Mouse (Mus musculus): ENCODE measurements around the gene Pdgfb. TPM values are rescaled to one million over a fixed set of nuclear protein-coding genes. Genes with fewer than 3 reads are reported as not detected.
A peak's percentile ranks its signal among the peaks of the same experiment; 100 is the strongest.

Pdgfb gene
- total and polyA plus RNA-seq, 3 experiments: not detected

DNA sequence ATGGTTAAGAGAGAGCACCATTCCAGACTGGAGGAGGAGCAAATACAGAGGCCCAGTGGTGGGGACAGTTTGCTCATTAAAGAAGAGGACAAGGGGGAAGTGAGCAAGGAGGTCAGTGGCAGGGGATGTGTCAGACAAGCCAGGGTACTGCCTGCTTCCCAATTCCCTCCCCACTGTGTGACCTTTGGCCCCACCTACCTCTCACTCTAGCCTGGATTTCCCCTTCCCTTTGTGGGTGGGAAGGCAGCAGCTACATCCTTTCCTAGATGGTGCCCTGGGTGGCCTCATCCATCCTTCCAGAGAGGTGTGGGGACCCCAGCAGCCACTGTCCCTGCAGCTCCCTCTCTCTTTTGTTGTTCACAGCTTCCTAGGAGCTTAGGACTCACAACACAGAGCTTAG lies 20.1 kb upstream of the Pdgfb start:
- no peaks in the 10 kb centered on the region for H3K36me3 ChIP-seq (replicated peaks in 1 of 2; ENCODE audit: control insufficient read depth in 1 of 2, insufficient read depth in 1 of 2, low read length in 1 of 2)
- no peaks in the 10 kb centered on the region for H3K79me2 ChIP-seq (replicated peaks; ENCODE audit: control insufficient read depth, extremely low read depth, insufficient read depth, poor library complexity, severe bottlenecking)
- H3K27ac ChIP-seq (ENCODE audit: insufficient read depth, low read depth): no peak overlapping the region
- peaks cover 34 to 51% of the 10 kb centered on the region in 2 experiments for H3K4me1 ChIP-seq (ENCODE audit: control insufficient read depth in 1 of 2, insufficient read depth in 2 of 2)
- no peak overlapping the region for H3K4me2 ChIP-seq (ENCODE audit: insufficient read depth, low read depth, poor library complexity, severe bottlenecking)
- TF ChIP-seq ZNF384 (IDR thresholded peaks at IDR 0.05; ENCODE audit: low read depth, low read length): 0 out of 2 replicates have a peak, but pooled peaks have one; percentile 1
- no peak for TF ChIP-seq MYC (IDR thresholded peaks at IDR 0.05; ENCODE audit: low read depth, low read length)
- no peak for DNase-seq (ENCODE audit: extremely low read depth)
- no peak overlapping the region for H3K9ac ChIP-seq (ENCODE audit: insufficient read depth, low read depth)
- in situ Hi-C loops (cut with MboI; ENCODE audit: low pct_ligation_motif_present, low pct_unique_long_range_greater_than_20kb, low sequenced_read_pairs) (no loop called here), dilution Hi-C loops (cut with MboI; ENCODE audit: extremely low pct_ligation_motif_present, extremely low pct_unique_long_range_greater_than_20kb, low sequenced_read_pairs) (no loop called here)
- H3K4me3 ChIP-seq (replicated peaks in 1 of 3; ENCODE audit: low read depth in 2 of 3, low read length in 2 of 3, poor library complexity in 1 of 3): no peak overlapping the region
- H3K27me3 ChIP-seq (replicated peaks): peaks cover 34% of the 10 kb centered on the region
- H3K9me3 ChIP-seq (replicated peaks; ENCODE audit: low read length): peaks cover 33% of the 10 kb centered on the region

DNA sequence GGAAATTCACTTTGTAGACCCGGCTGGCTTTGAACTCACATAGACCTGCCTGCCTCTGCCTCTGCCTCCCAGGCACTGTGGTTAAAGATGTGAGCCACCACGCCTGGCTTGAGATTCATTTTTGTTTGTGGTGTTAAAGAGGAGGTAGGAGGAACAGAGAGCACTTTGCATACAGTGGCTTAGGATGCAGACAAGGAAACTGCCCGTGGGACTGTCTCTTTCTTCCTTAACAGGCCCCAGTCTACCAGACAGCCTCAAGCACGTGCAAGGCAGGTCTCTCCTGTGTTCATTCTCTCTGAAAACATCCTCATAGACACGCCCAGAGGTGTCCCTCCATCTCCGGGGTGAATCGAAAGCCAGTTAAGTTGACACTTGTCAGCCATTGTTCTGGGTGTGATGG lies 19.6 kb upstream of the Pdgfb start:
- TF ChIP-seq USF1 (IDR thresholded peaks at IDR 0.05; ENCODE audit: low read depth, low read length) (no peak), CTCF (conservative IDR thresholded peaks at IDR 0.05 in 1 of 2, IDR thresholded peaks at IDR 0.05 in 1 of 2; ENCODE audit: low read depth in 2 of 2, low read length in 2 of 2) (no peak), BHLHE40 (IDR thresholded peaks at IDR 0.05; ENCODE audit: low read depth, low read length) (peak; percentile 98), TBP (conservative IDR thresholded peaks at IDR 0.05; ENCODE audit: low read depth, low read length) (peak; percentile 69; the same call in 1 of the 2 replicates), MAZ (IDR thresholded peaks at IDR 0.05; ENCODE audit: low read depth, low read length) (no peak), MXI1 (IDR thresholded peaks at IDR 0.05; ENCODE audit: low read depth, low read length) (no peak), GABPA (IDR thresholded peaks at IDR 0.05; ENCODE audit: insufficient replicate concordance, low read depth, low read length) (no peak), ETS1 (conservative IDR thresholded peaks at IDR 0.05; ENCODE audit: low read depth, low read length) (peak; percentile 38), MAX (IDR thresholded peaks at IDR 0.05; ENCODE audit: low read length) (0 out of 2 replicates have a peak, but pooled peaks have one; percentile 38), MYC (IDR thresholded peaks at IDR 0.05; ENCODE audit: low read depth, low read length) (peak; percentile 69; the same call in 1 of the 2 replicates)
- dilution Hi-C loops (cut with MboI; ENCODE audit: extremely low pct_ligation_motif_present, extremely low pct_unique_long_range_greater_than_20kb, low sequenced_read_pairs): no loop called here
- Histone ChIP-seq H3K36me3 (replicated peaks in 1 of 2; ENCODE audit: control insufficient read depth in 1 of 2, insufficient read depth in 1 of 2, low read length in 1 of 2) (no peaks in the 10 kb centered on the region), H3K9me3 (replicated peaks; ENCODE audit: low read length) (peaks cover 29% of the 10 kb centered on the region), H3K9ac (ENCODE audit: insufficient read depth, low read depth) (no peak overlapping the region), H3K79me2 (replicated peaks; ENCODE audit: control insufficient read depth, extremely low read depth, insufficient read depth, poor library complexity, severe bottlenecking) (no peaks in the 10 kb centered on the region), H3K27ac (ENCODE audit: insufficient read depth, low read depth) (no peak overlapping the region), H3K4me3 (replicated peaks in 1 of 3; ENCODE audit: low read depth in 2 of 3, low read length in 2 of 3, poor library complexity in 1 of 3) (no peak overlapping the region), H3K27me3 (replicated peaks) (peaks cover 33% of the 10 kb centered on the region), H3K4me2 (ENCODE audit: insufficient read depth, low read depth, poor library complexity, severe bottlenecking) (no peak overlapping the region), H3K4me1 (ENCODE audit: control insufficient read depth in 1 of 2, insufficient read depth in 2 of 2) (peaks cover 34 to 51% of the 10 kb centered on the region in 2 experiments)
- DNase-seq (ENCODE audit: extremely low read depth): peak; percentile 70
- in situ Hi-C loops (cut with MboI; ENCODE audit: low pct_ligation_motif_present, low pct_unique_long_range_greater_than_20kb, low sequenced_read_pairs): no loop called here

DNA sequence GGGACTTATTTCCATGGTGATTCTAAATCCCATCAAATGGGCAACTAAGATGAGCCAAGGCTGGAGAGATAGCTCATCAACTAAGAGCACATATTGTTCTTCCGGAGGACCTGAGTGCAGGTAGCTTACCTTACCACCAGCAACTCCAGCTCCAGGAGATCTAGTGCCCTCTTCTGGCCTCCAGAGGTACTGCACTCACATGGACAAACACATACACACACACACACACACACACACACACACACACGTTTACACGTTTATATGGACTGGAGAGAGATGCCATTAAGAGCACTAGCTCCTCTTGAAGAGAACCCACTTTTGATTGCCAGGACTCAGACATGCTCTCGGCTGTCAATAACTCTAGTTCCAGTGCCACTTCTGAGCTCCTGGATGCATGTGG lies 16.4 kb upstream of the Pdgfb start:
- no peak overlapping the region for H3K4me3 ChIP-seq (replicated peaks in 1 of 3; ENCODE audit: low read depth in 2 of 3, low read length in 2 of 3, poor library complexity in 1 of 3)
- H3K4me1 ChIP-seq (ENCODE audit: control insufficient read depth in 1 of 2, insufficient read depth in 2 of 2): peaks cover 23 to 45% of the 10 kb centered on the region in 2 experiments
- H3K79me2 ChIP-seq (replicated peaks; ENCODE audit: control insufficient read depth, extremely low read depth, insufficient read depth, poor library complexity, severe bottlenecking): no peaks in the 10 kb centered on the region
- H3K27ac ChIP-seq (ENCODE audit: insufficient read depth, low read depth): no peak overlapping the region
- H3K36me3 ChIP-seq (replicated peaks in 1 of 2; ENCODE audit: control insufficient read depth in 1 of 2, insufficient read depth in 1 of 2, low read length in 1 of 2): no peaks in the 10 kb centered on the region
- dilution Hi-C loops (cut with MboI; ENCODE audit: extremely low pct_ligation_motif_present, extremely low pct_unique_long_range_greater_than_20kb, low sequenced_read_pairs) (no loop called here), in situ Hi-C loops (cut with MboI; ENCODE audit: low pct_ligation_motif_present, low pct_unique_long_range_greater_than_20kb, low sequenced_read_pairs) (no loop called here)
- no peak overlapping the region for H3K4me2 ChIP-seq (ENCODE audit: insufficient read depth, low read depth, poor library complexity, severe bottlenecking)
- TF ChIP-seq SMC3 (IDR thresholded peaks at IDR 0.05; ENCODE audit: low read depth, low read length) (no peak), RAD21 (IDR thresholded peaks at IDR 0.05; ENCODE audit: low read depth, low read length) (no peak; the same call in 1 of the 2 replicates), CTCF (conservative IDR thresholded peaks at IDR 0.05 in 1 of 2, IDR thresholded peaks at IDR 0.05 in 1 of 2; ENCODE audit: low read depth in 2 of 2, low read length in 2 of 2) (peak; percentile 27 to 32; a peak in 3 of 4 replicates)
- H3K27me3 ChIP-seq (replicated peaks): peaks cover 19% of the 10 kb centered on the region
- H3K9ac ChIP-seq (ENCODE audit: insufficient read depth, low read depth): no peak overlapping the region
- DNase-seq (ENCODE audit: extremely low read depth): no peak
- H3K9me3 ChIP-seq (replicated peaks; ENCODE audit: low read length): peaks cover 21% of the 10 kb centered on the region
